Mouse (Mus musculus): ENCODE data around the gene Hoxa2. TPM values are rescaled to one million over a fixed set of nuclear protein-coding genes. Genes with fewer than 3 reads are reported as not detected.

Gene Hoxa2
- polyA plus RNA-seq, 1 experiment from 2014 or later, result 3.3 TPM

- H3K4me2 ChIP-seq (replicated peaks; ENCODE audit: low read depth), result peak overlapping the region; percentile 99
- peak; percentile 6; the same call in 1 of the 2 replicates for ATAC-seq
- peaks cover 43% of the 10 kb centered on the region for H3K27me3 ChIP-seq (replicated peaks; ENCODE audit: control insufficient read depth, insufficient read depth, low read length)
- H3K9ac ChIP-seq (ENCODE audit: low read depth, low read length), result peak overlapping the region; percentile 34; the same call in 1 of the 2 replicates
- no peaks in the 10 kb centered on the region for H3K9me3 ChIP-seq (ENCODE audit: control insufficient read depth)
- TF ChIP-seq CTCF (IDR thresholded peaks at IDR 0.05; ENCODE audit: low read depth), result no peak
- 5% methylated on average over 30 of the region's 30 CpGs for WGBS
- no peaks in the 10 kb centered on the region for H3K4me1 ChIP-seq (replicated peaks; ENCODE audit: control insufficient read depth, insufficient read depth, low read length)
- peak overlapping the region; percentile 72 for H3K27ac ChIP-seq (ENCODE audit: low read depth, low read length)
- H3K36me3 ChIP-seq (ENCODE audit: control insufficient read depth, insufficient read depth), result no peaks in the 10 kb centered on the region
- peak overlapping the region; percentile 39 for H3K4me3 ChIP-seq (ENCODE audit: low read depth, low read length)
Observed at GRCm38 (mm10) chr6:52160511-52161335, 3.9 kb downstream of the Hoxa2 start.

DNA sequence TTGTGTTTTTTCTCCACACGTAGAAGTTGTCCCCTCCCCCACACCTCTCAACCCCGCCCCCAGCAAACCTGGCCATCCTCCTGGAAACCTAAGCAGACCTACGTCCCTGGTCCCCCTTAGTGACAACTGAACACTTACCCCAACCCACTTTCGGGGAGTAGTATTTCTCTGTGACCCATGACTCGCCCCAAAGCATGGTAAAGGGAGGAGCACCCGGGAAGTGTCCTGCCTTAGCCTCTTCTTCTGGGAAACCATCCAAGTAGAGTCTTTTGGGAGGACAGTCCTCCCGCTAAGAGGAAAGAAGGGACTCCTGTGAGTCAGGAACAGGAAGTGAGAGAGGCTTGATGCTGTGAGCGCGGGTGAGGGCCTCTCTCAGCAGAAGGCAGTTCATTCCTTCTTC, 4.7 kb downstream of the Hoxa2 start:
- ATAC-seq, result no peak
- Histone ChIP-seq H3K9ac (ENCODE audit: low read depth, low read length) (peak overlapping the region; percentile 34; the same call in 1 of the 2 replicates), H3K4me2 (replicated peaks; ENCODE audit: low read depth) (peak overlapping the region; percentile 99), H3K9me3 (ENCODE audit: control insufficient read depth) (no peaks in the 10 kb centered on the region), H3K27ac (ENCODE audit: low read depth, low read length) (peak overlapping the region; percentile 72; the same call in 1 of the 2 replicates), H3K27me3 (replicated peaks; ENCODE audit: control insufficient read depth, insufficient read depth, low read length) (peaks cover 43% of the 10 kb centered on the region), H3K4me1 (replicated peaks; ENCODE audit: control insufficient read depth, insufficient read depth, low read length) (no peaks in the 10 kb centered on the region), H3K36me3 (ENCODE audit: control insufficient read depth, insufficient read depth) (no peaks in the 10 kb centered on the region), H3K4me3 (ENCODE audit: low read depth, low read length) (peak overlapping the region; percentile 39)
- no peak for TF ChIP-seq CTCF (IDR thresholded peaks at IDR 0.05; ENCODE audit: low read depth)
- 31% methylated on average over 8 of the region's 9 CpGs for WGBS

DNA sequence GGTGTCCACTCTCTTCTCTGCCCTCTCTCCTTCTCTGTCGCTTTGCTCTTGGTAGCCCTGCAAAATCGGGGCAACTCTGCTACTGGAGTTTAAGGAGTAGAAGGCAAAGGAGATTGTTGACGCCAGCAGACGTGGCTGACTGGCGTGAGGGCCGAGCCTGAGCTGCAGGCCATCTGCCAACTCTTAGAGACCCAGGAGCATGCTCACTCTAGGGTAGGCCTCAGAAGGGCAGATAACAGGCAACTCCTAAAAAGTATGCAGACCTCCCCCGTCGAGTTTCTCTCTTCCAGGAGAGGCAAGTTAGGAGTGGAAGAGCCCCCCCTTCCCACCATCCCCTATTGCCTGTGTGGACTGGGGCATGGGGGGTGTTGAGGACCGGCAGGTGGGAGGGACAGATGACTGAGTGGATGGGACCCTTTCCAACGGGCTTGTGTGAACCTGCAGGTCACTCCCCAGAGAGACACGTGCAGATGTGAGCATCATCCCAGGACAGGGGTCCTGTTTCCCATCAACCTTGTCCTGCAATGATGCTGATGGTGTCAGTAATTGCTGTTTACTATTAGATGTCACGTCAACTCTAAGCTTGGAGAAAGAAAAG, 5.4 kb downstream of the Hoxa2 start:
- Histone ChIP-seq H3K4me2 (replicated peaks; ENCODE audit: low read depth) (peak overlapping the region; percentile 99), H3K9me3 (ENCODE audit: control insufficient read depth) (no peaks in the 10 kb centered on the region), H3K27me3 (replicated peaks; ENCODE audit: control insufficient read depth, insufficient read depth, low read length) (peaks cover 48% of the 10 kb centered on the region), H3K4me1 (replicated peaks; ENCODE audit: control insufficient read depth, insufficient read depth, low read length) (no peaks in the 10 kb centered on the region), H3K36me3 (ENCODE audit: control insufficient read depth, insufficient read depth) (no peaks in the 10 kb centered on the region), H3K4me3 (ENCODE audit: low read depth, low read length) (peak overlapping the region; percentile 74), H3K9ac (ENCODE audit: low read depth, low read length) (peak overlapping the region; percentile 70), H3K27ac (ENCODE audit: low read depth, low read length) (peak overlapping the region; percentile 70)
- TF ChIP-seq CTCF (IDR thresholded peaks at IDR 0.05; ENCODE audit: low read depth), result no peak
- 29% methylated on average over 12 of the region's 12 CpGs for WGBS
- peak; percentile 15; the same call in 1 of the 2 replicates for ATAC-seq

DNA sequence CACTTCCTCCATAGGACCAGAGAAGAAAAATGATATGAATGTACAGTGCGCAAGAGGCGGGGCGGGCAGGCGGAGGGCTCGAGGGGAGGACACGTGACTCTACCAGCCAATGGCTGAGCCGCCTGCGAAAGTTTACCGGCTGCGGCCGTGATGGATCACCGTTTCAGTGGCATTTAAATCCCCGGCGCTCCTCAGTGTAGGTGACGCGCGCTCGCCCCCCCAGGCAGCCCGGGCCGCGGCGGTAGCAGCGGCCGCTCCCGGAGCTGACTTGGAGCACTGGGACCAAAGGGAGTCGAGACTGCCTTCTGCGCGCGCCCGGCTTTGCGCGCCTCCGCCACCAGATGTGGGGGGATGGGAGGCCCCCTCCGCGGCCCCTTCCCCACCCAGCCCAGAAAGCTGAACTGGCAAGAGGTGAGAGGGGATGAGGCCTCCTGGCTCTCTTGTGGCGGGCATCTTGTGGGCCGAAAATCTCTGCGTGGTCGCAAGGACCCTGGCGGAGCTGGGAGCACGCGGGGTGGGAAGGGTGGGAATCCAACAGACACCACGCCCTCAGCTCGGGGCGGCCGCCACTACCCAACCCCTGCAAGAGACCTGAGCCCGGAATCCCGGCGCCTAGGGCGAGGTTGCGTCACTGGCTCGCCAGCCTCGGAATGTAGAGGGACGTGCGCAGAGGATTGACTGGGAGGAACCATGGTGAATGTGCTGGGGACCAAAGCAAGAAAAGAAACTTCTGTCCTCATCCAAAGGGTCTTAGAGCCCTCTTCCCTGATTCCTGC, 6.2 kb downstream of the Hoxa2 start, which contains the start of gene Hoxa1:
Hoxa1 (minus strand) TSS at position 42 of the 776 bp plus-strand sequence.
- ATAC-seq, result peak; percentile 75

GRCm38 (mm10) chr6:52157466-52158275, 7.0 kb downstream of the Hoxa2 start:
- Histone ChIP-seq H3K4me2 (replicated peaks; ENCODE audit: low read depth) (peak overlapping the region; percentile 99), H3K27ac (ENCODE audit: low read depth, low read length) (no peak overlapping the region), H3K4me3 (ENCODE audit: low read depth, low read length) (peak overlapping the region; percentile 74), H3K9me3 (ENCODE audit: control insufficient read depth) (no peaks in the 10 kb centered on the region), H3K27me3 (replicated peaks; ENCODE audit: control insufficient read depth, insufficient read depth, low read length) (peaks cover 52% of the 10 kb centered on the region), H3K4me1 (replicated peaks; ENCODE audit: control insufficient read depth, insufficient read depth, low read length) (no peaks in the 10 kb centered on the region), H3K9ac (ENCODE audit: low read depth, low read length) (no peak overlapping the region), H3K36me3 (ENCODE audit: control insufficient read depth, insufficient read depth) (no peaks in the 10 kb centered on the region)
- peak; percentile 26; the same call in 1 of the 2 replicates for ATAC-seq
- TF ChIP-seq CTCF (IDR thresholded peaks at IDR 0.05; ENCODE audit: low read depth), result no peak
- 4% methylated on average over 32 of the region's 32 CpGs for WGBS

More for the DNA sequence above, 6.2 kb downstream of the Hoxa2 start, which contains the start of gene Hoxa1:
- peaks cover 51% of the 10 kb centered on the region for H3K27me3 ChIP-seq (replicated peaks; ENCODE audit: control insufficient read depth, insufficient read depth, low read length)
- H3K4me2 ChIP-seq (replicated peaks; ENCODE audit: low read depth), result peak within 1 kb of the TSS; percentile 99
- no peaks in the 10 kb centered on the region for H3K9me3 ChIP-seq (ENCODE audit: control insufficient read depth)
- peak within 1 kb of the TSS; percentile 74 for H3K4me3 ChIP-seq (ENCODE audit: low read depth, low read length)
- no peak for TF ChIP-seq CTCF (IDR thresholded peaks at IDR 0.05; ENCODE audit: low read depth)
- 1% methylated on average over 55 of the region's 55 CpGs for WGBS
- peak within 1 kb of the TSS; percentile 70 for H3K27ac ChIP-seq (ENCODE audit: low read depth, low read length)
- H3K9ac ChIP-seq (ENCODE audit: low read depth, low read length), result peak within 1 kb of the TSS; percentile 70
- H3K36me3 ChIP-seq (ENCODE audit: control insufficient read depth, insufficient read depth), result no peaks in the 10 kb centered on the region
- no peaks in the 10 kb centered on the region for H3K4me1 ChIP-seq (replicated peaks; ENCODE audit: control insufficient read depth, insufficient read depth, low read length)

Measured in intestine, postnatal 0 days (tissue).